Mouse (Mus musculus) Patski (cell line): ENCODE measurements around the gene Llgl1. TPM values are rescaled to one million over a fixed set of nuclear protein-coding genes. Genes with fewer than 3 reads are reported as not detected.
A peak's percentile ranks its signal among the peaks of the same experiment; 100 is the strongest.

Source experiments
- ATAC-seq: fragments of 100-300 bp; one replicate; pipeline ENCODE4 v1.8.0; 2021
- CTCF ChIA-PET: fragments of 350-600 bp; sonication (Branson Sonifier 250); formaldehyde crosslinking; loops from one replicate; lab custom pipeline; 2022; ENCODE audit warnings: inconsistent platforms; lab: Charles Lee
- POLR2A ChIA-PET: fragments of 350-600 bp; sonication (Branson Sonifier 250); formaldehyde crosslinking; loops from one replicate; lab custom pipeline; 2022; ENCODE audit warnings: antibody characterized with exemption, inconsistent platforms; lab: Charles Lee
- DNase-seq: peaks from one replicate; pipeline ENCODE4 v3.0.0-alpha.2; 2011; ENCODE audit warnings: low read depth, low spot score
- H3K27me3 ChIP-seq: fragments of 371-371 bp; one replicate; pipeline ENCODE4 v1.5.1; 2021
- CTCF ChIP-seq: fragments of 100-300 bp; IDR thresholded peaks from one replicate; pipeline ENCODE4 v1.5.1; 2021
- in situ Hi-C: fragments of 300-500 bp; cut with MboI; formaldehyde crosslinking; loops from 3 replicates; pipeline ENCODE4 v1.11.1; 2018; ENCODE audit warnings: low pct_unique_long_range_greater_than_20kb, mixed read lengths
- polyA plus RNA-seq: library from polyadenylated mRNA; unstranded; gene quantifications from one replicate; pipeline ENCODE4 v1.2.3, GENCODE M21; 2021

Gene Llgl1
- polyA plus RNA-seq, 1 experiment from 2014 or later, result 54.0 TPM

GRCm38 (mm10) chr11:60736491-60736890, 37.0 kb downstream of the Llgl1 start:
- CTCF ChIA-PET, result no interaction called here
- in situ Hi-C loops, result no loop called here

GRCm38 (mm10) chr11:60737450-60737849, 37.9 kb downstream of the Llgl1 start:
- in situ Hi-C loops, result no loop called here
- no peaks in the 10 kb centered on the region for H3K27me3 ChIP-seq
- ChIA-PET POLR2A (no interaction called here), CTCF (no interaction called here)
- ATAC-seq (no peak), DNase-seq (no peak)
- TF ChIP-seq CTCF, result no peak

More at GRCm38 (mm10) chr11:60736491-60736890, 37.0 kb downstream of the Llgl1 start:
- POLR2A ChIA-PET, result interaction anchor here (1.2 kb wide), 1 partner anchor 20 kb away, joined by 3 read pairs; no protein-coding TSS in a partner anchor
- DNase-seq, result no peak
- no peaks in the 10 kb centered on the region for H3K27me3 ChIP-seq
- no peak for TF ChIP-seq CTCF
- no peak for ATAC-seq

- CTCF ChIA-PET, result no interaction called here
- DNase-seq (no peak), ATAC-seq (no peak)
- TF ChIP-seq CTCF, result no peak
- no peaks in the 10 kb centered on the region for H3K27me3 ChIP-seq
- in situ Hi-C loops, result no loop called here
- POLR2A ChIA-PET, result interaction anchor here (0.5 kb wide), 1 partner anchor 33 kb away, joined by 4 read pairs; no protein-coding TSS in a partner anchor
Observed at GRCm38 (mm10) chr11:60740321-60740720, 40.8 kb downstream of the Llgl1 start.

- H3K27me3 ChIP-seq, result no peaks in the 10 kb centered on the region
- POLR2A ChIA-PET, result no interaction called here
- no peak for ATAC-seq
- in situ Hi-C loops, result no loop called here
- CTCF ChIA-PET, result no interaction called here
- TF ChIP-seq CTCF, result no peak
- DNase-seq, result no peak
Observed at GRCm38 (mm10) chr11:60755570-60755969, 56.0 kb downstream of the Llgl1 start.

- ChIA-PET CTCF (interaction anchor here (0.8 to 1.5 kb wide), 2 partner anchors 10 to 13 kb away, joined by 3 to 4 read pairs; no protein-coding TSS in a partner anchor), POLR2A (interaction anchor here (1.6 kb wide), 1 partner anchor 27 kb away, joined by 4 read pairs; no protein-coding TSS in a partner anchor)
- in situ Hi-C loops, result no loop called here
- no peaks in the 10 kb centered on the region for H3K27me3 ChIP-seq
- TF ChIP-seq CTCF, result no peak
- ATAC-seq, result peak; percentile 35
- peak; percentile 49 for DNase-seq
Observed at GRCm38 (mm10) chr11:60761681-60762080, 62.2 kb downstream of the Llgl1 start.

Other genes with a start within 250 kb of the Llgl1 start
- 69.7 TPM for gene Drg2, start 245.1 kb upstream of the Llgl1 start, polyA plus RNA-seq
- gene Myo15, start 230.4 kb upstream of the Llgl1 start, polyA plus RNA-seq, result 0.04 TPM
- 76.8 TPM for gene Alkbh5, start 163.3 kb upstream of the Llgl1 start, polyA plus RNA-seq
- 118 TPM for gene Flii, start 27.5 kb downstream of the Llgl1 start, polyA plus RNA-seq
- gene Mief2, start 28.7 kb downstream of the Llgl1 start, polyA plus RNA-seq, result 21.7 TPM
- 11.2 TPM for gene Top3a, start 77.6 kb downstream of the Llgl1 start, polyA plus RNA-seq
- 19.9 TPM for gene Smcr8, start 77.8 kb downstream of the Llgl1 start, polyA plus RNA-seq
- 25.0 TPM for gene Shmt1, start 112.0 kb downstream of the Llgl1 start, polyA plus RNA-seq
- gene Dhrs7b, start 130.9 kb downstream of the Llgl1 start, polyA plus RNA-seq, result 30.8 TPM
- gene Tmem11, start 179.5 kb downstream of the Llgl1 start, polyA plus RNA-seq, result 47.5 TPM
- 23.1 TPM for gene Natd1, start 215.0 kb downstream of the Llgl1 start, polyA plus RNA-seq
- gene Map2k3, start 232.3 kb downstream of the Llgl1 start, polyA plus RNA-seq, result 54.6 TPM